Mouse (Mus musculus) spleen, adult 2 months (tissue): Measurements from ENCODE around the gene Mbnl1.

Source experiments
- CTCF ChIP-seq: fragments of 200-500 bp; IDR thresholded peaks from 2 replicates; pipeline ENCODE4 v1.5.1; 2011; ENCODE audit warnings: mild to moderate bottlenecking, inconsistent platforms; ENCODE audit not compliant: insufficient read depth, insufficient read length, insufficient replicate concordance; ENCODE audit errors: extremely low read depth
- POLR2A ChIP-seq: fragments of 200-500 bp; IDR thresholded peaks from 2 replicates; pipeline ENCODE4 v1.6.1; 2011; ENCODE audit warnings: low read depth, low read length, inconsistent platforms

- TF ChIP-seq CTCF (no peak), POLR2A (no peak)
These were observed 140.5 kb downstream of the Mbnl1 start for GRCm38 (mm10) chr3:60613121-60613520.
